Mouse (Mus musculus): Measurements from ENCODE around the gene Amacr.

DNA sequence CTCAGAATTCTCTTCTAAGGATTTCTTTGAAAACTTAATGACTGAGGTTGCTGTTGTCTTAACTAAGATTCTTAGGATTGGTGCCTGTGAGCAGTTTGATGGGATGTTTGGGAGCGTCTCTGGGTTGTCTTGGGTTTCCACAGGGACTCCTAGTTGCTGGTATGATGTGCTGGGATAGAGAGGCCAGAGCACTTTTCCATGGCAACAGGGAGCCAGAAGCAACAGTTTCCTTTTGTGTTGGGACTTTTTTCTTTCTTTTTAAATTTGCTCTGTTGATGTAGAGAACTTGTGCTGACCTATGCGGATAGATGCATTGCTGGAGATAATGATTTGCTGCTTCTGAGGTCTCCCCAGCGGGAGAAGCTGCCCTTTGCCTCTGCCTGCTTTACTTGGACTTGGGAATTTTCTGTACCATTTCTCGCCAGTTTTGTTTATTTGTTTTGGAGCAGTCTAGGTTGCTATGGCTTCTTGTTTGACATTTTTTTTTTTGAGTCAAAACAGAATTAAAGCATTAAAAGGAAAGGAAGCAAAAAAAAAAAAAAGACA, 28.7 kb upstream of the Amacr start:
- TF ChIP-seq POLR2A (IDR thresholded peaks at IDR 0.05; ENCODE audit: borderline replicate concordance, extremely low read depth, insufficient read depth, insufficient read length, poor library complexity, severe bottlenecking) = no peak
- no peak for TF ChIP-seq CTCF (IDR thresholded peaks at IDR 0.05; ENCODE audit: borderline replicate concordance, extremely low read depth, insufficient read depth, insufficient read length)
